Mouse (Mus musculus) CH12.LX (cell line): Measurements from ENCODE around the gene Prkar1a. TPM values are rescaled to one million over a fixed set of nuclear protein-coding genes. Genes with fewer than 3 reads are reported as not detected.

ENCODE experiments used
- DNase-seq: peaks from one replicate; pipeline ENCODE4 v3.0.0-alpha.2; 2013; ENCODE audit errors: extremely low read depth
- H3K27ac ChIP-seq: 2 replicates; pipeline ENCODE4 v1.5.1; 2012; ENCODE audit warnings: low read depth, mild to moderate bottlenecking, control low read depth, moderate library complexity; ENCODE audit not compliant: insufficient read depth
- H3K27me3 ChIP-seq: replicated peaks from 2 replicates; pipeline ENCODE3; 2012; ENCODE audit warnings: inconsistent platforms
- H3K36me3 ChIP-seq, 2 experiments: replicated peaks in 1 of 2; 2 replicates each; pipeline versions ENCODE3 to v1.6.1; 2012; ENCODE audit warnings: inconsistent platforms in 1 of 2, low read length in 1 of 2, mild to moderate bottlenecking in 1 of 2, mixed read lengths in 1 of 2, moderate library complexity in 1 of 2; ENCODE audit not compliant: control insufficient read depth in 1 of 2, insufficient read depth in 1 of 2
- H3K4me1 ChIP-seq, 2 experiments: 2 replicates each; pipeline ENCODE4 v1.6.1; 2012; ENCODE audit warnings: inconsistent platforms in 1 of 2, moderate library complexity in 1 of 2; ENCODE audit not compliant: insufficient read depth in 2 of 2, control insufficient read depth in 1 of 2
- H3K4me2 ChIP-seq: 2 replicates; pipeline ENCODE4 v1.6.1; 2012; ENCODE audit warnings: low read depth, mild to moderate bottlenecking, control low read depth; ENCODE audit not compliant: poor library complexity, insufficient read depth, severe bottlenecking
- H3K4me3 ChIP-seq, 3 experiments: fragments of 150-350 bp in 1 of 3; sonication (generic) in 1 of 3; replicated peaks in 1 of 3; 2 replicates each; pipeline versions ENCODE3 to v1.5.1; 2011 to 2012; ENCODE audit warnings: low read depth in 2 of 3, low read length in 2 of 3, mild to moderate bottlenecking in 2 of 3, moderate library complexity in 2 of 3, control low read depth in 1 of 3, improper control_type of control experiment in 1 of 3, inconsistent platforms in 1 of 3, mixed read lengths in 1 of 3; ENCODE audit not compliant: poor library complexity in 1 of 3
- H3K79me2 ChIP-seq: replicated peaks from 2 replicates; pipeline ENCODE4 v1.6.1; 2012; ENCODE audit warnings: mild to moderate bottlenecking, moderate library complexity; ENCODE audit not compliant: control insufficient read depth, poor library complexity, insufficient read depth, severe bottlenecking; ENCODE audit errors: extremely low read depth
- H3K9ac ChIP-seq: 2 replicates; pipeline ENCODE4 v1.6.1; 2012; ENCODE audit warnings: low read depth, mild to moderate bottlenecking, control low read depth, moderate library complexity; ENCODE audit not compliant: insufficient read depth
- H3K9me3 ChIP-seq: replicated peaks from 2 replicates; pipeline ENCODE3; 2012; ENCODE audit warnings: low read length, inconsistent platforms, mixed read lengths
- BHLHE40 ChIP-seq: IDR thresholded peaks from 2 replicates; pipeline ENCODE4 v1.6.1; 2011; ENCODE audit warnings: mild to moderate bottlenecking, low read depth, low read length, improper control_type of control experiment
- CHD1 ChIP-seq: IDR thresholded peaks from 2 replicates; pipeline ENCODE4 v1.6.1; 2012; ENCODE audit warnings: low read depth, low read length, improper control_type of control experiment, inconsistent platforms
- E2F4 ChIP-seq: IDR thresholded peaks from 2 replicates; pipeline ENCODE4 v1.6.1; 2011; ENCODE audit warnings: low read depth, low read length, improper control_type of control experiment; ENCODE audit not compliant: insufficient replicate concordance
- ELF1 ChIP-seq: IDR thresholded peaks from 2 replicates; pipeline ENCODE4 v1.6.1; 2014; ENCODE audit warnings: low read depth, mild to moderate bottlenecking, inconsistent platforms, low read length, improper control_type of control experiment
- EP300 ChIP-seq: IDR thresholded peaks from 2 replicates; pipeline ENCODE4 v1.6.1; 2011; ENCODE audit warnings: low read length, improper control_type of control experiment
- HCFC1 ChIP-seq: IDR thresholded peaks from 2 replicates; pipeline ENCODE4 v1.6.1; 2012; ENCODE audit warnings: low read depth, mild to moderate bottlenecking, inconsistent platforms, low read length, improper control_type of control experiment
- IRF4 ChIP-seq: IDR thresholded peaks from 2 replicates; pipeline ENCODE4 v1.6.1; 2014; ENCODE audit warnings: low read depth, mild to moderate bottlenecking, inconsistent platforms, low read length, improper control_type of control experiment
- JUND ChIP-seq: conservative IDR thresholded peaks from 2 replicates; pipeline ENCODE4 v1.6.1; 2011; ENCODE audit warnings: low read depth, low read length, improper control_type of control experiment
- KAT2A ChIP-seq: IDR thresholded peaks from 2 replicates; pipeline ENCODE4 v1.6.1; 2012; ENCODE audit warnings: low read length, improper control_type of control experiment, inconsistent platforms; ENCODE audit not compliant: insufficient replicate concordance
- MAX ChIP-seq: IDR thresholded peaks from 2 replicates; pipeline ENCODE4 v1.6.1; 2011; ENCODE audit warnings: low read length, improper control_type of control experiment
- MAZ ChIP-seq: IDR thresholded peaks from 2 replicates; pipeline ENCODE4 v1.6.1; 2012; ENCODE audit warnings: low read depth, mild to moderate bottlenecking, inconsistent platforms, low read length, improper control_type of control experiment, moderate library complexity
- MEF2A ChIP-seq: IDR thresholded peaks from 2 replicates; pipeline ENCODE4 v1.6.1; 2014; ENCODE audit warnings: low read depth, mild to moderate bottlenecking, inconsistent platforms, low read length, improper control_type of control experiment, borderline replicate concordance
- MXI1 ChIP-seq: IDR thresholded peaks from 2 replicates; pipeline ENCODE4 v1.6.1; 2011; ENCODE audit warnings: mild to moderate bottlenecking, low read depth, low read length, improper control_type of control experiment
- MYC ChIP-seq: IDR thresholded peaks from 2 replicates; pipeline ENCODE4 v1.6.1; 2011; ENCODE audit warnings: low read depth, mild to moderate bottlenecking, improper control_type of control experiment, low read length
- NELFE ChIP-seq: IDR thresholded peaks from 2 replicates; pipeline ENCODE4 v1.6.1; 2011; ENCODE audit warnings: low read depth, low read length, improper control_type of control experiment
- NRF1 ChIP-seq: IDR thresholded peaks from 2 replicates; pipeline ENCODE4 v1.6.1; 2014; ENCODE audit warnings: low read depth, mild to moderate bottlenecking, inconsistent platforms, low read length, improper control_type of control experiment, moderate library complexity
- POLR2A ChIP-seq: IDR thresholded peaks from 2 replicates; pipeline ENCODE4 v1.6.1; 2011; ENCODE audit warnings: low read depth, mild to moderate bottlenecking, improper control_type of control experiment, low read length
- RAD21 ChIP-seq: IDR thresholded peaks from 2 replicates; pipeline ENCODE4 v1.6.1; 2011; ENCODE audit warnings: low read depth, mild to moderate bottlenecking, low read length, improper control_type of control experiment, moderate library complexity
- RCOR1 ChIP-seq: conservative IDR thresholded peaks from 2 replicates; pipeline ENCODE4 v1.6.1; 2012; ENCODE audit warnings: low read depth, mild to moderate bottlenecking, inconsistent platforms, low read length, improper control_type of control experiment
- TCF12 ChIP-seq: IDR thresholded peaks from 2 replicates; pipeline ENCODE4 v1.6.1; 2014; ENCODE audit warnings: low read depth, mild to moderate bottlenecking, inconsistent platforms, low read length, improper control_type of control experiment
- USF1 ChIP-seq: IDR thresholded peaks from 2 replicates; pipeline ENCODE4 v1.6.1; 2014; ENCODE audit warnings: low read depth, mild to moderate bottlenecking, inconsistent platforms, low read length, improper control_type of control experiment
- ZMIZ1 ChIP-seq: IDR thresholded peaks from 2 replicates; pipeline ENCODE4 v1.6.1; 2012; ENCODE audit warnings: low read depth, mild to moderate bottlenecking, inconsistent platforms, low read length, improper control_type of control experiment
- ZNF384 ChIP-seq: IDR thresholded peaks from 2 replicates; pipeline ENCODE4 v1.6.1; 2012; ENCODE audit warnings: low read depth, low read length, improper control_type of control experiment, inconsistent platforms
- dilution Hi-C: fragments of 300-500 bp; cut with MboI; formaldehyde crosslinking; loops from 2 replicates; pipeline ENCODE4 v1.14.3; 2020; ENCODE audit warnings: low sequenced_read_pairs; ENCODE audit not compliant: extremely low pct_unique_long_range_greater_than_20kb, extremely low pct_ligation_motif_present
- in situ Hi-C: fragments of 300-500 bp; cut with MboI; formaldehyde crosslinking; loops from 3 replicates; pipeline ENCODE4 v1.14.3; 2019; ENCODE audit warnings: low sequenced_read_pairs, low pct_ligation_motif_present, low pct_unique_long_range_greater_than_20kb, mixed read lengths
- polyA plus RNA-seq: library from polyadenylated mRNA; unstranded; fragments of >175 nt; gene quantifications from 2 replicates; pipeline ENCODE4 v1.2.1, GENCODE M21; 2012; ENCODE audit warnings: low read depth; ENCODE audit not compliant: insufficient read length
- total RNA-seq, 2 experiments: library from RNA; depleted of rRNA; stranded (reverse); fragments of 300-350 nt in 1 of 2; fragments of >200 nt in 1 of 2; gene quantifications; 2 replicates each; pipeline ENCODE4 v1.2.3; 2012 to 2014

Gene Prkar1a
- total and polyA plus RNA-seq, 3 experiments: 93.1 to 220 (median 111) TPM

- peak; percentile 99 for TF ChIP-seq MXI1
- no peak for TF ChIP-seq RAD21
- no peak for TF ChIP-seq JUND
- TF ChIP-seq NRF1: no peak
Observed at GRCm38 (mm10) chr11:109649975-109650701, 933 bp downstream of the Prkar1a start (continued).

- Histone ChIP-seq H3K27ac (peak overlapping the region; percentile 70), H3K36me3 (peaks cover 21 to 31% of the 10 kb centered on the region in 2 experiments), H3K4me1 (peaks cover 14 to 45% of the 10 kb centered on the region in 2 experiments), H3K4me3 (peak overlapping the region; percentile 78 to 92 (median 82)), H3K9ac (peak overlapping the region; percentile 97), H3K9me3 (no peaks in the 10 kb centered on the region), H3K79me2 (peaks cover 45% of the 10 kb centered on the region), H3K4me2 (peak overlapping the region; percentile 93; the same call in 1 of the 2 replicates), H3K27me3 (peaks cover 5% of the 10 kb centered on the region)
- dilution Hi-C loops (no loop called here), in situ Hi-C loops (no loop called here)
- TF ChIP-seq EP300 (peak; percentile 13; the same call in 1 of the 2 replicates), HCFC1 (peak; percentile 66), MEF2A (peak; percentile 36; the same call in 1 of the 2 replicates), ZMIZ1 (peak; percentile 95), E2F4 (no peak), TCF12 (peak; percentile 83), POLR2A (peak; percentile 75; the same call in 1 of the 2 replicates), KAT2A (0 out of 2 replicates have a peak, but pooled peaks have one; percentile 54), ELF1 (peak; percentile 63), RCOR1 (peak; percentile 50; the same call in 1 of the 2 replicates), NRF1 (peak; percentile 60), MAX (peak; percentile 33; the same call in 1 of the 2 replicates), USF1 (no peak), MYC (0 out of 2 replicates have a peak, but pooled peaks have one; percentile 40), MAZ (0 out of 2 replicates have a peak, but pooled peaks have one; percentile 39), NELFE (peak; percentile 78), BHLHE40 (no peak; the same call in 1 of the 2 replicates), CHD1 (no peak), RAD21 (no peak), MXI1 (no peak), IRF4 (no peak; the same call in 1 of the 2 replicates), ZNF384 (peak; percentile 89)
- peak; percentile 93 for DNase-seq
Observed at GRCm38 (mm10) chr11:109650788-109651565, 1.8 kb downstream of the Prkar1a start.
